Mouse (Mus musculus) CD4-positive naive resting alpha-beta T cell, adult 76 days (primary cell): ENCODE measurements around the gene Krtap4-13. TPM values are rescaled to one million over a fixed set of nuclear protein-coding genes. Genes with fewer than 3 reads are reported as not detected.

ENCODE experiments used
- total RNA-seq: library from RNA; stranded (reverse); gene quantifications from one replicate; pipeline ENCODE4 v1.2.4, GENCODE M21; 2023

Gene Krtap4-13
- not detected for total RNA-seq

GRCm38 (mm10) chr11:99809792-99810191 is at the start of gene Krtap4-13:
Gene Krtap4-13, minus strand, starts transcription at chr11:99809892.

GRCm38 (mm10) chr11:99857617-99858016 is 47.9 kb upstream of the Krtap4-13 start, which contains the start of gene Gm11568:
Gene Gm11568, plus strand, starts transcription at chr11:99857917.

GRCm38 (mm10) chr11:99851508-99851907 is 41.8 kb upstream of the Krtap4-13 start, which contains the start of gene Krtap4-16:
Gene Krtap4-16, minus strand, starts transcription at chr11:99851608.

GRCm38 (mm10) chr11:99837966-99838365 is 28.3 kb upstream of the Krtap4-13 start, which contains the start of gene 2300003K06Rik:
Gene 2300003K06Rik, minus strand, starts transcription at chr11:99838066.

GRCm38 (mm10) chr11:99815566-99815965 is 5.9 kb upstream of the Krtap4-13 start, which contains the start of gene Gm11564:
Gene Gm11564, minus strand, starts transcription at chr11:99815666.

GRCm38 (mm10) chr11:99804346-99804745 is 5.3 kb downstream of the Krtap4-13 start, which contains the start of gene Gm11554:
Gene Gm11554, minus strand, starts transcription at chr11:99804446.

GRCm38 (mm10) chr11:99798832-99799231 is 10.9 kb downstream of the Krtap4-13 start, which contains the start of gene Gm11569:
Gene Gm11569, minus strand, starts transcription at chr11:99798932.

GRCm38 (mm10) chr11:99793367-99793766 is 16.3 kb downstream of the Krtap4-13 start, which contains the start of gene Gm11596:
Gene Gm11596, minus strand, starts transcription at chr11:99793467.

GRCm38 (mm10) chr11:99784900-99785299 is 24.8 kb downstream of the Krtap4-13 start, which contains the start of gene Krtap4-9:
Gene Krtap4-9, plus strand, starts transcription at chr11:99785200.

GRCm38 (mm10) chr11:99780604-99781003 is 29.1 kb downstream of the Krtap4-13 start, which contains the start of gene Krtap4-8:
Gene Krtap4-8, minus strand, starts transcription at chr11:99780704.

GRCm38 (mm10) chr11:99772813-99773212 is 36.9 kb downstream of the Krtap4-13 start, which contains the start of gene Gm11595:
Gene Gm11595, minus strand, starts transcription at chr11:99772913.

Other genes starting within 250 kb of the Krtap4-13 start
- not detected for gene Krtap3-1, start 243.3 kb downstream of the Krtap4-13 start, total RNA-seq
- gene Krtap1-5, start 228.9 kb downstream of the Krtap4-13 start, total RNA-seq = not detected
- gene Krtap1-4, start 226.2 kb downstream of the Krtap4-13 start, total RNA-seq = not detected
- not detected for gene Krtap1-3, start 218.6 kb downstream of the Krtap4-13 start, total RNA-seq
- not detected for gene Krtap9-3, start 211.8 kb downstream of the Krtap4-13 start, total RNA-seq
- gene Gm11938, start 206.6 kb downstream of the Krtap4-13 start, total RNA-seq = not detected
- not detected for gene Gm11937, start 199.7 kb downstream of the Krtap4-13 start, total RNA-seq
- gene Krtap2-4, start 195.0 kb downstream of the Krtap4-13 start, total RNA-seq = not detected
- gene Gm11562, start 189.5 kb downstream of the Krtap4-13 start, total RNA-seq = not detected
- gene Krtap4-1, start 181.7 kb downstream of the Krtap4-13 start, total RNA-seq = not detected
- gene Krtap4-2, start 174.8 kb downstream of the Krtap4-13 start, total RNA-seq = not detected
- gene Krtap4-7, start 165.8 kb downstream of the Krtap4-13 start, total RNA-seq = not detected
- not detected for gene Gm11555, start 159.7 kb downstream of the Krtap4-13 start, total RNA-seq
- gene Gm11563, start 150.9 kb downstream of the Krtap4-13 start, total RNA-seq = not detected
- not detected for gene Krtap4-6, start 143.9 kb downstream of the Krtap4-13 start, total RNA-seq
- gene Gm14190, start 119.2 kb downstream of the Krtap4-13 start, total RNA-seq = not detected
- gene Gm14180, start 75.6 kb downstream of the Krtap4-13 start, total RNA-seq = not detected
- not detected for gene Gm11595, start 37.0 kb downstream of the Krtap4-13 start, total RNA-seq
- gene Krtap4-8, start 29.2 kb downstream of the Krtap4-13 start, total RNA-seq = not detected
- gene Krtap4-9, start 24.7 kb downstream of the Krtap4-13 start, total RNA-seq = not detected
- not detected for gene Gm11596, start 16.4 kb downstream of the Krtap4-13 start, total RNA-seq
- gene Gm11569, start 11.0 kb downstream of the Krtap4-13 start, total RNA-seq = not detected
- gene Gm11554, start 5.4 kb downstream of the Krtap4-13 start, total RNA-seq = not detected
- gene Gm11564, start 5.8 kb upstream of the Krtap4-13 start, total RNA-seq = not detected
- not detected for gene 2300003K06Rik, start 28.2 kb upstream of the Krtap4-13 start, total RNA-seq
- gene Krtap4-16, start 41.7 kb upstream of the Krtap4-13 start, total RNA-seq = not detected
- not detected for gene Gm11568, start 48.0 kb upstream of the Krtap4-13 start, total RNA-seq
- gene Gm11559, start 54.6 kb upstream of the Krtap4-13 start, total RNA-seq = not detected
- not detected for gene Krtap9-1, start 63.5 kb upstream of the Krtap4-13 start, total RNA-seq
- gene Gm11567, start 69.3 kb upstream of the Krtap4-13 start, total RNA-seq = not detected
- gene Krtap31-1, start 98.0 kb upstream of the Krtap4-13 start, total RNA-seq = not detected
- gene Gm11565, start 104.9 kb upstream of the Krtap4-13 start, total RNA-seq = not detected
- gene Krtap31-2, start 126.4 kb upstream of the Krtap4-13 start, total RNA-seq = not detected
- not detected for gene Krtap9-5, start 138.6 kb upstream of the Krtap4-13 start, total RNA-seq
- gene Krtap29-1, start 169.2 kb upstream of the Krtap4-13 start, total RNA-seq = not detected
- not detected for gene Krtap16-1, start 176.7 kb upstream of the Krtap4-13 start, total RNA-seq
- not detected for gene Krtap17-1, start 184.1 kb upstream of the Krtap4-13 start, total RNA-seq
- gene Krt33a, start 206.3 kb upstream of the Krtap4-13 start, total RNA-seq = not detected
- not detected for gene Krt33b, start 220.0 kb upstream of the Krtap4-13 start, total RNA-seq
- not detected for gene Krt34, start 231.7 kb upstream of the Krtap4-13 start, total RNA-seq
- not detected for gene Krt31, start 240.7 kb upstream of the Krtap4-13 start, total RNA-seq